Mouse (Mus musculus): Measurements from ENCODE around the gene Klhl40.

Klhl40 gene

GRCm38 (mm10) chr9:121762248-121762647 is 15.2 kb upstream of the Klhl40 start:
- Histone ChIP-seq H3K27me3 (ENCODE audit: control insufficient read depth, insufficient read depth, low read length, poor library complexity, severe bottlenecking) (no peaks in the 10 kb centered on the region), H3K36me3 (ENCODE audit: control insufficient read depth, insufficient read depth, low read length, poor library complexity, severe bottlenecking) (no peaks in the 10 kb centered on the region)
- no peak for DNase-seq (ENCODE audit: low read depth, low spot score)

GRCm38 (mm10) chr9:121762761-121763160 is 14.6 kb upstream of the Klhl40 start:
- no peak for DNase-seq (ENCODE audit: low read depth, low spot score)
- Histone ChIP-seq H3K36me3 (ENCODE audit: control insufficient read depth, insufficient read depth, low read length, poor library complexity, severe bottlenecking) (no peaks in the 10 kb centered on the region), H3K27me3 (ENCODE audit: control insufficient read depth, insufficient read depth, low read length, poor library complexity, severe bottlenecking) (no peaks in the 10 kb centered on the region)

- no peak for DNase-seq (ENCODE audit: low read depth, low spot score)
- H3K36me3 ChIP-seq (ENCODE audit: control insufficient read depth, insufficient read depth, low read length, poor library complexity, severe bottlenecking): no peaks in the 10 kb centered on the region
- no peaks in the 10 kb centered on the region for H3K27me3 ChIP-seq (ENCODE audit: control insufficient read depth, insufficient read depth, low read length, poor library complexity, severe bottlenecking)
Observed at GRCm38 (mm10) chr9:121763716-121764115, 13.7 kb upstream of the Klhl40 start.

GRCm38 (mm10) chr9:121765166-121765855 is 12.1 kb upstream of the Klhl40 start:
- Histone ChIP-seq H3K36me3 (ENCODE audit: control insufficient read depth, insufficient read depth, low read length, poor library complexity, severe bottlenecking) (no peaks in the 10 kb centered on the region), H3K27me3 (ENCODE audit: control insufficient read depth, insufficient read depth, low read length, poor library complexity, severe bottlenecking) (no peaks in the 10 kb centered on the region)
- no peak for DNase-seq (ENCODE audit: low read depth, low spot score)

GRCm38 (mm10) chr9:121772412-121772811 is 5.0 kb upstream of the Klhl40 start:
- no peaks in the 10 kb centered on the region for H3K27me3 ChIP-seq (ENCODE audit: control insufficient read depth, insufficient read depth, low read length, poor library complexity, severe bottlenecking)
- DNase-seq (ENCODE audit: low read depth, low spot score): no peak
- no peaks in the 10 kb centered on the region for H3K36me3 ChIP-seq (ENCODE audit: control insufficient read depth, insufficient read depth, low read length, poor library complexity, severe bottlenecking)

- Histone ChIP-seq H3K27me3 (ENCODE audit: control insufficient read depth, insufficient read depth, low read length, poor library complexity, severe bottlenecking) (no peaks in the 10 kb centered on the region), H3K36me3 (ENCODE audit: control insufficient read depth, insufficient read depth, low read length, poor library complexity, severe bottlenecking) (no peaks in the 10 kb centered on the region)
- no peak for DNase-seq (ENCODE audit: low read depth, low spot score)
Observed at GRCm38 (mm10) chr9:121775951-121776350, 1.5 kb upstream of the Klhl40 start.

- H3K36me3 ChIP-seq (ENCODE audit: control insufficient read depth, insufficient read depth, low read length, poor library complexity, severe bottlenecking): no peaks in the 10 kb centered on the region
- no peaks in the 10 kb centered on the region for H3K27me3 ChIP-seq (ENCODE audit: control insufficient read depth, insufficient read depth, low read length, poor library complexity, severe bottlenecking)
- DNase-seq (ENCODE audit: low read depth, low spot score): no peak
Observed at GRCm38 (mm10) chr9:121776511-121776910, 896 bp upstream of the Klhl40 start.

- H3K27me3 ChIP-seq (ENCODE audit: control insufficient read depth, insufficient read depth, low read length, poor library complexity, severe bottlenecking): no peaks in the 10 kb centered on the region
- H3K36me3 ChIP-seq (ENCODE audit: control insufficient read depth, insufficient read depth, low read length, poor library complexity, severe bottlenecking): no peaks in the 10 kb centered on the region
- no peak for DNase-seq (ENCODE audit: low read depth, low spot score)
Observed at GRCm38 (mm10) chr9:121778066-121778624, 738 bp downstream of the Klhl40 start.

- Histone ChIP-seq H3K27me3 (ENCODE audit: control insufficient read depth, insufficient read depth, low read length, poor library complexity, severe bottlenecking) (no peaks in the 10 kb centered on the region), H3K36me3 (ENCODE audit: control insufficient read depth, insufficient read depth, low read length, poor library complexity, severe bottlenecking) (no peaks in the 10 kb centered on the region)
- no peak for DNase-seq (ENCODE audit: low read depth, low spot score)
Observed at GRCm38 (mm10) chr9:121784801-121785200, 7.4 kb downstream of the Klhl40 start.

GRCm38 (mm10) chr9:121785261-121785660 is 7.9 kb downstream of the Klhl40 start:
- DNase-seq (ENCODE audit: low read depth, low spot score): no peak
- no peaks in the 10 kb centered on the region for H3K36me3 ChIP-seq (ENCODE audit: control insufficient read depth, insufficient read depth, low read length, poor library complexity, severe bottlenecking)
- no peaks in the 10 kb centered on the region for H3K27me3 ChIP-seq (ENCODE audit: control insufficient read depth, insufficient read depth, low read length, poor library complexity, severe bottlenecking)

- Histone ChIP-seq H3K27me3 (ENCODE audit: control insufficient read depth, insufficient read depth, low read length, poor library complexity, severe bottlenecking) (no peaks in the 10 kb centered on the region), H3K36me3 (ENCODE audit: control insufficient read depth, insufficient read depth, low read length, poor library complexity, severe bottlenecking) (no peaks in the 10 kb centered on the region)
- no peak for DNase-seq (ENCODE audit: low read depth, low spot score)
Observed at GRCm38 (mm10) chr9:121786359-121786758, 9.0 kb downstream of the Klhl40 start.

GRCm38 (mm10) chr9:121791206-121791605 is 13.8 kb downstream of the Klhl40 start:
- DNase-seq (ENCODE audit: low read depth, low spot score): peak; percentile 37
- H3K36me3 ChIP-seq (ENCODE audit: control insufficient read depth, insufficient read depth, low read length, poor library complexity, severe bottlenecking): no peaks in the 10 kb centered on the region
- no peaks in the 10 kb centered on the region for H3K27me3 ChIP-seq (ENCODE audit: control insufficient read depth, insufficient read depth, low read length, poor library complexity, severe bottlenecking)

- Histone ChIP-seq H3K27me3 (ENCODE audit: control insufficient read depth, insufficient read depth, low read length, poor library complexity, severe bottlenecking) (no peaks in the 10 kb centered on the region), H3K36me3 (ENCODE audit: control insufficient read depth, insufficient read depth, low read length, poor library complexity, severe bottlenecking) (no peaks in the 10 kb centered on the region)
Observed at GRCm38 (mm10) chr9:121791757-121792521, 14.5 kb downstream of the Klhl40 start, which contains the start of gene Hhatl. Gene Hhatl (minus strand): TSS chr9:121792507.

GRCm38 (mm10) chr9:121794972-121795539 is 17.6 kb downstream of the Klhl40 start:
- H3K27me3 ChIP-seq (ENCODE audit: control insufficient read depth, insufficient read depth, low read length, poor library complexity, severe bottlenecking): no peaks in the 10 kb centered on the region
- no peaks in the 10 kb centered on the region for H3K36me3 ChIP-seq (ENCODE audit: control insufficient read depth, insufficient read depth, low read length, poor library complexity, severe bottlenecking)
- no peak for DNase-seq (ENCODE audit: low read depth, low spot score)

More at GRCm38 (mm10) chr9:121791757-121792521, 14.5 kb downstream of the Klhl40 start, which contains the start of gene Hhatl:
- DNase-seq (ENCODE audit: low read depth, low spot score): no peak

GRCm38 (mm10) chr9:121797722-121798121 is 20.3 kb downstream of the Klhl40 start:
- DNase-seq (ENCODE audit: low read depth, low spot score): no peak
- Histone ChIP-seq H3K27me3 (ENCODE audit: control insufficient read depth, insufficient read depth, low read length, poor library complexity, severe bottlenecking) (no peaks in the 10 kb centered on the region), H3K36me3 (ENCODE audit: control insufficient read depth, insufficient read depth, low read length, poor library complexity, severe bottlenecking) (no peaks in the 10 kb centered on the region)

Data from splenic B cell, adult 2 months (primary cell).